Mouse (Mus musculus) liver, embryonic 14.5 days (tissue): ENCODE measurements around the gene Pds5a.

ENCODE experiments used
- CTCF ChIP-seq: IDR thresholded peaks from 2 replicates; pipeline ENCODE4 v1.5.1; 2016; ENCODE audit warnings: antibody characterized with exemption, low read depth, control low read depth
- EP300 ChIP-seq: IDR thresholded peaks from 2 replicates; pipeline ENCODE4 v1.6.1; 2016; ENCODE audit warnings: antibody characterized with exemption, low read depth

- TF ChIP-seq CTCF: no peak
- TF ChIP-seq EP300: no peak
Observed at GRCm38 (mm10) chr5:65653786-65654185, 44.3 kb downstream of the Pds5a start.
